Mouse (Mus musculus): Measurements from ENCODE around the gene Ppp1r9a. TPM values are rescaled to one million over a fixed set of nuclear protein-coding genes. Genes with fewer than 3 reads are reported as not detected.

The Ppp1r9a gene
- polyA plus RNA-seq, 1 experiment: 0.13 TPM

DNA sequence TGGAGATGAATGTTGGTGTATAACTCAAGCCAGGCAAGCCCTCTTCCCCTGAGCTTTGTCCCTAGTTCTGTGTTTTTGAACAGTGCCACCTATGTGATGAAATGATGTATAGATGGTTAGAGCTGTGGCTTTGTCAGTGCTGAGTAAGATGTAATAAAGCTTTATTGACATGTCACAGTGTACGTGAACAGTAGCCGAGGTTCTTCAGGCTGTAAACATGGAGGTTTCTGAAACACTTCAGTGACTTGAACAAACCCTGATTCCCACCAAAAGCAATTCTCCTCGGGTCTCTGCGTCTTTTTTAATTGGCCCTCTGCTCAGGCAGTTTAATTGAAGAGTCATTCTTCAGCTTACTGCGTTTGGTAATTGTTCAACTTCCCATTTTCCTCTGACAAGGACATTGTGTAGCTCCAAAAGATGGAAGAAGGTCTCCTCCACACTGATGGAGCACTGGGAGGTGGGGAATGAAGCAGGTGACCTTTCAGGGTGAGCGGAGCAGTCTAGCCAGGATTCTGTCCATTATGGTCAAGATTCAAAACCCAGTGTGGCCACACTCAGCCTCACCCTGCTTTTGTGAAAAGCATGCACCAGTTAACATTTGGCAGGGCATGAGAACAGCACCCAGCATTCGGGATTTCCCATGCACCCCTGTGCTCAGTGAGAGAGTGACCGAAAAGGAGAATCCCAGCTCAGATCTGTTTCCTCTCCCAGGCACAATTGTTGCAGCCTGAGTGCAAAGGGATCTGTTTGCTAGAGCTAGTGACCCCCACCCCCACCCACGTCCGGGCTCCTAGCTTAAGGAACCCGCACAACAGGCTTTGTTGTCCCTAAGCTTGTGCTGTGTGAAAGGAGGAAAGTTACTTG lies 108.1 kb downstream of the Ppp1r9a start:
- no peak for TF ChIP-seq POLR2A (IDR thresholded peaks at IDR 0.05; ENCODE audit: insufficient read length, low read depth)
- Histone ChIP-seq H3K27me3 (ENCODE audit: control insufficient read depth, insufficient read depth, insufficient read length) (no peaks in the 10 kb centered on the region), H3K4me3 (no peak overlapping the region), H3K36me3 (ENCODE audit: control insufficient read depth, insufficient read depth) (no peaks in the 10 kb centered on the region), H3K4me2 (ENCODE audit: low read depth) (no peak overlapping the region), H3K79me2 (ENCODE audit: control insufficient read depth, insufficient read depth) (no peaks in the 10 kb centered on the region), H3ac (ENCODE audit: control insufficient read depth, insufficient read length) (no peak overlapping the region)

- Histone ChIP-seq H3K4me2 (ENCODE audit: low read depth) (no peak overlapping the region), H3ac (ENCODE audit: control insufficient read depth, insufficient read length) (no peak overlapping the region), H3K79me2 (ENCODE audit: control insufficient read depth, insufficient read depth) (no peaks in the 10 kb centered on the region), H3K4me3 (no peak overlapping the region), H3K27me3 (ENCODE audit: control insufficient read depth, insufficient read depth, insufficient read length) (no peaks in the 10 kb centered on the region), H3K36me3 (ENCODE audit: control insufficient read depth, insufficient read depth) (no peaks in the 10 kb centered on the region)
- TF ChIP-seq POLR2AphosphoS2 (IDR thresholded peaks at IDR 0.05; ENCODE audit: insufficient read length, low read depth) (no peak), TCF12 (IDR thresholded peaks at IDR 0.05; ENCODE audit: insufficient read depth, poor library complexity, severe bottlenecking) (no peak), POLR2A (IDR thresholded peaks at IDR 0.05; ENCODE audit: insufficient read length, low read depth) (no peak), MYOD1 (IDR thresholded peaks at IDR 0.05; ENCODE audit: control insufficient read depth in 1 of 3, insufficient read length in 2 of 3, low read depth in 2 of 3) (no peak)
These were observed 110.1 kb downstream of the Ppp1r9a start for GRCm38 (mm10) chr6:5012794-5013193.

- TF ChIP-seq CEBPB (IDR thresholded peaks at IDR 0.05; ENCODE audit: insufficient read depth, poor library complexity, severe bottlenecking): no peak
- no peak for TF ChIP-seq POLR2AphosphoS2 (IDR thresholded peaks at IDR 0.05; ENCODE audit: insufficient read length, low read depth)
- TF ChIP-seq MYOD1 (IDR thresholded peaks at IDR 0.05; ENCODE audit: control insufficient read depth in 1 of 3, insufficient read length in 2 of 3, low read depth in 2 of 3): no peak
- TF ChIP-seq MYOG (IDR thresholded peaks at IDR 0.05; ENCODE audit: control insufficient read depth in 1 of 3, insufficient read depth in 1 of 3, insufficient read length in 2 of 3, low read depth in 2 of 3): no peak
- TF ChIP-seq REST (IDR thresholded peaks at IDR 0.05; ENCODE audit: insufficient read depth, insufficient read length): no peak
- no peak for TF ChIP-seq TCF3 (IDR thresholded peaks at IDR 0.05; ENCODE audit: insufficient read length, low read depth)
- no peak for TF ChIP-seq USF1 (IDR thresholded peaks at IDR 0.05; ENCODE audit: low read depth)
- no peak for TF ChIP-seq MAX (IDR thresholded peaks at IDR 0.05; ENCODE audit: low read depth)
These were observed 111.8 kb downstream of the Ppp1r9a start for GRCm38 (mm10) chr6:5014567-5014966.

GRCm38 (mm10) chr6:5015173-5015572 lies 112.5 kb downstream of the Ppp1r9a start:
- TF ChIP-seq POLR2AphosphoS2 (IDR thresholded peaks at IDR 0.05; ENCODE audit: insufficient read length, low read depth): no peak
- no peak for TF ChIP-seq REST (IDR thresholded peaks at IDR 0.05; ENCODE audit: insufficient read depth, insufficient read length)
- TF ChIP-seq MAX (IDR thresholded peaks at IDR 0.05; ENCODE audit: low read depth): no peak
- TF ChIP-seq MYOG (IDR thresholded peaks at IDR 0.05; ENCODE audit: control insufficient read depth in 1 of 3, insufficient read depth in 1 of 3, insufficient read length in 2 of 3, low read depth in 2 of 3): no peak
- TF ChIP-seq MYOD1 (IDR thresholded peaks at IDR 0.05; ENCODE audit: control insufficient read depth in 1 of 3, insufficient read length in 2 of 3, low read depth in 2 of 3): no peak
- no peak for TF ChIP-seq USF1 (IDR thresholded peaks at IDR 0.05; ENCODE audit: low read depth)
- TF ChIP-seq E2F4 (IDR thresholded peaks at IDR 0.05; ENCODE audit: insufficient read depth): no peak
- no peak for TF ChIP-seq CEBPB (IDR thresholded peaks at IDR 0.05; ENCODE audit: insufficient read depth, poor library complexity, severe bottlenecking)
- TF ChIP-seq POLR2A (IDR thresholded peaks at IDR 0.05; ENCODE audit: insufficient read length, low read depth): no peak
- TF ChIP-seq TCF12 (IDR thresholded peaks at IDR 0.05; ENCODE audit: insufficient read depth, poor library complexity, severe bottlenecking): no peak
- H3ac ChIP-seq (ENCODE audit: control insufficient read depth, insufficient read length): no peak overlapping the region
- H3K36me3 ChIP-seq (ENCODE audit: control insufficient read depth, insufficient read depth): no peaks in the 10 kb centered on the region
- no peaks in the 10 kb centered on the region for H3K79me2 ChIP-seq (ENCODE audit: control insufficient read depth, insufficient read depth)
- no peak overlapping the region for H3K4me2 ChIP-seq (ENCODE audit: low read depth)
- H3K4me3 ChIP-seq: no peak overlapping the region
- no peaks in the 10 kb centered on the region for H3K27me3 ChIP-seq (ENCODE audit: control insufficient read depth, insufficient read depth, insufficient read length)

More at GRCm38 (mm10) chr6:5014567-5014966, 111.8 kb downstream of the Ppp1r9a start:
- Histone ChIP-seq H3K4me2 (ENCODE audit: low read depth) (no peak overlapping the region), H3K27me3 (ENCODE audit: control insufficient read depth, insufficient read depth, insufficient read length) (no peaks in the 10 kb centered on the region), H3K4me3 (no peak overlapping the region), H3K79me2 (ENCODE audit: control insufficient read depth, insufficient read depth) (no peaks in the 10 kb centered on the region), H3ac (ENCODE audit: control insufficient read depth, insufficient read length) (no peak overlapping the region), H3K36me3 (ENCODE audit: control insufficient read depth, insufficient read depth) (no peaks in the 10 kb centered on the region)

DNA sequence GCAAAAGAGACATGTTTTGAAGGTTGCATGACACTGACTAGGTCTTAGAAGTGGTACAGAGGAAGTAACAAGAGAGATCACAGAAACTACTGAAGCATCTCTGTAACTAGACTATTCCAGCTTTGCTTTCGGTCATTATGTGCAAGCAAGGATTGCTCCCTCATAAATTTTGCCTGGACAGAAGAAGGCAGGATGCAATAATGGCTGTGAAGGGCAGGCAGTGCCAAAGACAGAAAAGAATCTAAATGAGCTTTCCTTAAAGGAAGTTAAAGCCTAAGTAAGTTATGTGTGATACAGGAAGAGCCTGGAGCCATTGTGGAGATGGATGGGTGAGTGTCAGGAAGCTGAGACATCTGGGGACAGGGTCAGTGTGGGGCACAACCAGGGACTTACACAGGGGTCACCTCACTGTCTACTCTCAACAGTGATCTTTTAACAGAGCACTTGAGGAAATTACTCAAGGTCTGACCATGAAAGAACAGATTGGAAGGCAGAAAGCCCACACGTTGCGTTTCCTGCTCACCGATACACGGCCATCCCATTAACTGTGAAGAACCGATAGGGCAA lies 115.3 kb downstream of the Ppp1r9a start:
- TF ChIP-seq MYOG (IDR thresholded peaks at IDR 0.05; ENCODE audit: control insufficient read depth in 1 of 3, insufficient read depth in 1 of 3, insufficient read length in 2 of 3, low read depth in 2 of 3): no peak
- no peak for TF ChIP-seq CEBPB (IDR thresholded peaks at IDR 0.05; ENCODE audit: insufficient read depth, poor library complexity, severe bottlenecking)
- no peak for TF ChIP-seq E2F4 (IDR thresholded peaks at IDR 0.05; ENCODE audit: insufficient read depth)
- Histone ChIP-seq H3K79me2 (ENCODE audit: control insufficient read depth, insufficient read depth) (no peaks in the 10 kb centered on the region), H3K36me3 (ENCODE audit: control insufficient read depth, insufficient read depth) (no peaks in the 10 kb centered on the region), H3K4me3 (no peak overlapping the region), H3K27me3 (ENCODE audit: control insufficient read depth, insufficient read depth, insufficient read length) (no peaks in the 10 kb centered on the region), H3K4me2 (ENCODE audit: low read depth) (no peak overlapping the region), H3ac (ENCODE audit: control insufficient read depth, insufficient read length) (no peak overlapping the region)

Measured in myocyte (in vitro differentiated cells).